Mouse (Mus musculus) adrenal gland, adult 2 months (tissue): Measurements from ENCODE around the gene Fgr. TPM values are rescaled to one million over a fixed set of nuclear protein-coding genes. Genes with fewer than 3 reads are reported as not detected.
A peak's percentile ranks its signal among the peaks of the same experiment; 100 is the strongest.

Source experiments
- DNase-seq: peaks from one replicate; pipeline ENCODE4 v3.0.0; 2021
- polyA plus RNA-seq: library from polyadenylated mRNA; depleted of rRNA; stranded (reverse); fragments of >200 nt; gene quantifications from 2 replicates; pipeline ENCODE4 v1.2.3, GENCODE M21; 2012
- total RNA-seq, 2 experiments: library from RNA; stranded (reverse); gene quantifications; 2 replicates each; pipeline ENCODE4 v1.2.3; 2021

The Fgr gene
- total and polyA plus RNA-seq, 3 experiments, result 0.29 to 0.93 (median 0.29) TPM

GRCm38 (mm10) chr4:133035446-133035845 lies 61.6 kb downstream of the Fgr start:
- DNase-seq, result peak; percentile 87

GRCm38 (mm10) chr4:133035946-133036345 lies 62.1 kb downstream of the Fgr start:
- DNase-seq, result no peak

DNA sequence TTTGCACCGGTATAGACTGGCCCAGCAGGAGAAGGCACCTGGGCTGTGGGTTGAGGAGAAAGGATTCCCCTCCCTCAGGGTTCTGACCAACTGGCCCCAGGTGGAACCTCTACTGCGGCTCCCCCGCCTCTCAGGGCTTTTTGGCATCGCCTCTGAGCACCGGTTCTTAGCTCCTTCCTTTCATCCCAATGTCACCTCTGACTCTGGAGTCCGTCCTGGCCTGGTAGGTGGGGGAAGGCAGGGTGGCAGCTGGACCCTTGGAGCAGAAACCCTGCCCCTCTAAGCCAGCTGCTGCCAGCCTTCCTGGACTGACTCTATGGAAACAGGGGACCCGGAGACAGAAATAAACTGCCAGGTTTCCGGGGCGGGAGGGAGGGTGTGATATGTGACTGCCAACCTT lies 63.4 kb downstream of the Fgr start:
- DNase-seq, result no peak

- DNase-seq, result no peak
Measured at GRCm38 (mm10) chr4:133037798-133038197, 63.9 kb downstream of the Fgr start.

- peak; percentile 82 for DNase-seq
Measured at GRCm38 (mm10) chr4:133038521-133039115, 64.7 kb downstream of the Fgr start.

GRCm38 (mm10) chr4:133039116-133039819 lies 65.4 kb downstream of the Fgr start:
- DNase-seq, result peak; percentile 85

DNA sequence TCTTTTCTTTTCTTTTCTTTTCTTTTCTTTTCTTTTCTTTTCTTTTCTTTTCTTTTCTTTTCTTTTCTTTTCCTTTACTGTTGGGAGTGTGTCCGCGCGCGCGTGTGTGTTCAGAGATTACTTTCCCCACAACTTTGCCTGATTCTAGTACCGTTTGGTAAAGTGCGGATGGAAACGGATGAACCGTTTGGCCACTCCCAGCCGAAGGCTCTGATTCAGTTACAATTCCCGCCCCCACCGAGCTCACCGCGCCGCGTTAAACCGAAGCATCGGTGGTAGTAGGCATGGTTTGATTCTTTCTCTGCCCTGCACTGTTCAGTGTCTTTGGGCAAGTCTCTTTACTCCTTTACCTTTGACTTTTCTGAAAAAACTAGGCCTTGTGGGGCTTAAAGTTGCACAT lies 65.9 kb downstream of the Fgr start:
- peak; percentile 53 for DNase-seq

DNA sequence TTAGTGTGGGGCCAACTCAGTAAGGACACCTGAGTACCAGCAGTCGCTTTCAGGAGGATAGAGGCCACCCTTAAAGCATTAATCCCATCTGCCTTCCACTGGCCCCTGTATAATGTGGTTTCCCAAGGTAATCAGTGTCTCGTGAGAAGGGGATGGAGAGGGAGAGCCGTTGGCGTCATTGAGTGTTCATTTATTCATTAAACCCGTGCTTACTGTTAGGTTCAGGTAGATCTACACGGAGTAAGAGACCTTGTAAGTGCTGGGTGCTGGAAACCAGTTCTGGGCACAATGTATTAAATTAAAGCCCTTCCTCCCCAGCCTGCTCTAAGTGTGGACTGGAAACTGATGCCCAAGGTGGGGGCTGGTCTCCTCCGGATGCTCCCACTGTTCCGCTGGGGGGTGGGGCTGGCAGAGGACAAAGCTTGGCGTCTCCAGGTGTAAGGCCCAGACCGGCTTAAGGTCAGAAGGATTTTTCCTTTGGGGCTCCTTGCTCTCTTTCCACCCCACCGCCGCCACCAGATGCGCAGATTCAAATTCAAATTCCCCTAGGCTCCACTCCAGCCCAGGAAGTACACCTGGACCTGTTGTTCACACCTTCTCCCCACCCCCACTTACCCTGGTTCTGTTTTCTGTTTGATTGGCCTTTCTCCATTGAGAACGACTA lies 66.5 kb downstream of the Fgr start:
- no peak for DNase-seq

GRCm38 (mm10) chr4:133042244-133042643 lies 68.3 kb downstream of the Fgr start:
- DNase-seq, result no peak

GRCm38 (mm10) chr4:133042651-133043635 lies 69.0 kb downstream of the Fgr start:
- peak; percentile 84 for DNase-seq

GRCm38 (mm10) chr4:133043798-133044646 lies 70.1 kb downstream of the Fgr start:
- peak; percentile 84 for DNase-seq

- DNase-seq, result no peak
Measured at GRCm38 (mm10) chr4:133044647-133045094, 70.8 kb downstream of the Fgr start.

GRCm38 (mm10) chr4:133045771-133046474 lies 72.0 kb downstream of the Fgr start:
- DNase-seq, result no peak

GRCm38 (mm10) chr4:133046691-133047352 lies 72.9 kb downstream of the Fgr start:
- DNase-seq, result no peak

GRCm38 (mm10) chr4:133047353-133048105 lies 73.6 kb downstream of the Fgr start:
- no peak for DNase-seq

GRCm38 (mm10) chr4:133049071-133049920 lies 75.4 kb downstream of the Fgr start:
- peak; percentile 66 for DNase-seq

- DNase-seq, result peak; percentile 80
Measured at GRCm38 (mm10) chr4:133050196-133050836, 76.4 kb downstream of the Fgr start.
